Mouse (Mus musculus) ES-CJ7 (cell line): ENCODE measurements around the gene Snrpd3.
A peak's percentile ranks its signal among the peaks of the same experiment; 100 is the strongest.

Experiments used
- DNase-seq: peaks from one replicate; pipeline ENCODE4 v3.0.0; 2011; ENCODE audit warnings: low read depth, low spot score

Snrpd3 gene

DNA sequence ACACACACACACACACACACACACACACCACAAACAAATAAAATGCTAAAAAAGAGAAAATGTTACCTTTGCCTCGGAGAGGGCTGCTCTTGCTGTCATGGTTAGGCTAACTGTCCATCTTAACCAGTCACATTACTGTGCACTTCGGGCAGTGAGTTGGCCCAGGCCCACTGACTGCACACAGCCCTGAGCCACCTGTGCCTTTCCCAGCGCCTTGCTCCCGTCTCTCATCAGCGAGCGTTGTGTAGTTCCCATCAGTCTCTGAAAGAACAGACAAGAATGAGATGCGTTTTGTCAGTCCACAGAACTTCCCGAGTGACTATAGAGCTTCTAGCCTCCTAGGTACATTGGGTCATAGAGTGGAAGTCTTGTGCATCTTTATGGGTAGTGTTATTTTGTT is 16.9 kb downstream of the Snrpd3 start:
- no peak for DNase-seq

DNA sequence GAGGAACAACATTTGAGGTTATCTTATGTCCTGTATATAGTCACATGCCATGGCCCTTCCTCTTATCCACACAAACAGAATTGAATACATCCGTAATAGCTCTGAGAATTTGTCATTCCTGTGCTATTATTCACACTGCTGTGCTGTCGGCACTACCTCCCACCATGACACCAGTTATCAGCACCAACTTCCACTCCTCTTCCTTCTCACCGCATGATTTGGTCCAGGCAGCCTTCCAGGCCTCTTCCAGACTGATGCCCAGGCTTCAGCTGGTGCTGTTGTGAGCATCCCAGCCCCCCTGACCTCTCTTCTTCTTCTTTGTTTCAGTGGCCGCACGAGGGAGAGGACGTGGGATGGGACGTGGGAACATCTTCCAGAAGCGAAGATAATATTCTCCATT is 17.6 kb downstream of the Snrpd3 start:
- no peak for DNase-seq

DNA sequence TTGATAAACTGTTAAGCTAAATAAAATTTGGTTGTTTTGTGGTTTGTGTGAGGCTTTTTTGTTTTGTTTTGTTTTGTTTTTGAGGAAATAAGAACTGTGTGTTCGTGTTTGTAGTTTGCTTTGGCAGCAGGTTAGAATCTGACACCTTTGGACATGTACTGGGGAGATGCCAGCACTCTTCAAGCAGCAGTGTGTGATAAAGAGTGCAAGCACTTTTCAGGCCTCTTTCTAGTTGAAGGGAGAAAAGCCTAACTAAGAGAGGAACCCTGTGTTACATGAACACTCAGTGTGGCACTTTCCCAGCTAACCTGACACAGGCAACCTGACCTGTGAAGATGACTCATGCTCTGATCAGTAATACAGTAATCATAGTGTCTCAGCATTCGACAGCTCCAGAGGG is 18.1 kb downstream of the Snrpd3 start:
- no peak for DNase-seq

DNA sequence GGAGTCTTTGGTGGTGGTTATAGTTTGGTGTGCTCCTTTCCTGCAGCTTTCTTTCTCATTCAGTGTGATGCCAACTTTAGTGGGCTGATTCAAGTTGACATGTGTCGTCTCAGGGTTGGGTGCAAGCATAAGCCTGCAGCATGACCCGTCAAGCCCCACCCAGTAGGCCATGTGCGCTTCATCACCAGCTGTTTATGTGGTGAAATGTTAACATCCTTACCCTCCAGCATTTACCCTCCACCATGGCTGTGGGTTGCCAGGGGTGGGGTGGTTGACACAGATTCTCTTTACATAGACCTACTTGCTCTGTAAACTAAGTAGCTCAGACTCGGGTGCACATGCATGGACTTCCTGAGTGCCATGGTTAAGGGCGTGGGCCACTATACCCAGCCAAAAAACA is 18.8 kb downstream of the Snrpd3 start:
- no peak for DNase-seq

DNA sequence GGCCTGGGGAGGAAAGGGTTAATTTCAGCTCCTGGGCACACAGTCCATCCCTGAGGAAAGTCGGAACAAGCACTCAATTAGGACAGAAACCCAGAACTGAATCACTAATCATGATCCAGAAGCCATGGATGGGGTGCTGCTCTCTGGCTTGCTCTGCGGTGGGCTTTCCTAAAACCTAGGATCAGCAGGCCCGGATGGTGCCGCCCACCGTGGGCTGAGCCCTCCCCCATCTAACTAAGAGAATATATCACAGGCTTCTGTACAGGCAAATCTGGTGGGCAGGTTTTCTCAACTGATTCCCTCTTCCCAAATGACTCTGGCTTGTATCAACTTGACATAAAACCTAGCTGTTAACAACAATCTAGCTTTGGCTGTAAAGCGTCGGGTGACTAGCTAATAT is 30.6 kb downstream of the Snrpd3 start:
- DNase-seq = no peak

DNA sequence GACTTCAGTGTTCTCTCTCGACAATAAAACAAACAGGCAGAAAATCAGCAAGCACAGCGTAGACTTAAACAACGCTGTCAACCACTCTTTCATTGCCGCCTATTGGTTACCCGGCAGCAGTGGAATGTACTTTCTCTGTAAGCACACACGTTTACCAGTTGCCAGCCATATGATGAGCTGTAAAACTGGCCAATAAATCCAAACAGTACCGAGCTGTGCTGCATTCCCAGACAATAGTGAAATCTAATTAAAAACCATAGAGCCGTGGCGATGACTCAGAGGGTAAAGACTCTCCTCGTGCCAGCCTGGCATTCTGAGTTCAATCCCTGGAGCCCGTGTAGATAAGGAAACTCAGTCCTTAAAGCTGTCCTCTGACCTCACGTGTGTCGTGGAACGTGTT is 31.1 kb downstream of the Snrpd3 start:
- DNase-seq = no peak

DNA sequence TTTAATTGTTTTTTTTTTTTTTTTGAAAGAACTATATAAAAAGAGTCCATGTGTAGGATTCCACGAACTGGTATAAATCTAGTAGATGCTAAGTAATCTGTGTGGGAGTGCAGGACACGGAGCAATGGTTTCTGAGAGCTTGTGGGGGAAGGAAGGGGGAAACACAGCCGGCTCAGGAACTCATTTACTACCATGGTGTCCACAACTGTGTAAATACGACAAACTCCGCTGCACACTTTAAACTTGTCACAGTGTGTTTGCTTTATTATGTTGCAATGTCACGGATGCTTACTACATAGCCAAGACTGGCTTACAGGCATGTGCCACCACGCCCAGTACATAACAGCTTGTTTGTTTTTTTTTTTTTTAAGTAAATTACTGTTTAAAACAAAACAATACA is 32.5 kb downstream of the Snrpd3 start:
- DNase-seq = no peak

DNA sequence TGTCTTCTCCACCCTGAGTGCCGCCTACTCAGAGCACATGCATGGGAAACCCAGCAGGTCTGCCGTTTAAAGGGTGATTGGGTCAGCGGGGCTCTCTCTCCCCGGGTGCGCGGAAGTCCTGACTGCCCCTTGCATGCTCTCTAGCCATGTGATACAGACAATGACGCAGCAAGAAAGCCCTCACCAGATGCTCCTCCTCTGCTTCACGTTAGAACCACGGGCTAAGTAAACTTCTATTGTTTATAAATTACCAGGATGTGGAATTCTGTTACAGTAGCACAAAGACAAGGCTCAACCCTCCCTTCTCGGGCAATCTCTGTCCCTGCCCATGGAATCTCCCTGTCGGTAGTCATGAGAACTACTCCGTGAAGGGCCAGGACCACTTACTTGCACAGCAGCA is 33.8 kb downstream of the Snrpd3 start:
- peak; percentile 28 for DNase-seq

DNA sequence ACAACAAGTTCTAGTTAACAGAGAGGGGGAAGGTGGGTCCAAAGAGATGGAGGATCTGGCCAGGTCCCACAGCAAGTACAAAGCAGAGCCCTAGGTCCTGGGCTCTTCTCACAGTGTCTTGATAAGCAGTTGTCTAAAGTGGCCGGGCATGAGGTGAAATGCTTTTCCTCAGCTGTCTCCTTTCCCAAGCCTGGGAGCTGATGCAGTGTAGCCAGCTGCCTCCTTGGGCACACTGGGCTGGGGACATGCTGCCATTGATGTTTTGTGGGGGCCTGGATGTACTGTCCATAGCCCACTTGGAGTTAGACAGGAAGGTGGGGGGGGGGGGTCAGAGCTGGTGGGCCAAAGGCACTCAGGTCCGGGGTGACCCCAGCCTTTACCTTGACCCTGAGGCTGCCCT is 34.8 kb downstream of the Snrpd3 start:
- DNase-seq = no peak

DNA sequence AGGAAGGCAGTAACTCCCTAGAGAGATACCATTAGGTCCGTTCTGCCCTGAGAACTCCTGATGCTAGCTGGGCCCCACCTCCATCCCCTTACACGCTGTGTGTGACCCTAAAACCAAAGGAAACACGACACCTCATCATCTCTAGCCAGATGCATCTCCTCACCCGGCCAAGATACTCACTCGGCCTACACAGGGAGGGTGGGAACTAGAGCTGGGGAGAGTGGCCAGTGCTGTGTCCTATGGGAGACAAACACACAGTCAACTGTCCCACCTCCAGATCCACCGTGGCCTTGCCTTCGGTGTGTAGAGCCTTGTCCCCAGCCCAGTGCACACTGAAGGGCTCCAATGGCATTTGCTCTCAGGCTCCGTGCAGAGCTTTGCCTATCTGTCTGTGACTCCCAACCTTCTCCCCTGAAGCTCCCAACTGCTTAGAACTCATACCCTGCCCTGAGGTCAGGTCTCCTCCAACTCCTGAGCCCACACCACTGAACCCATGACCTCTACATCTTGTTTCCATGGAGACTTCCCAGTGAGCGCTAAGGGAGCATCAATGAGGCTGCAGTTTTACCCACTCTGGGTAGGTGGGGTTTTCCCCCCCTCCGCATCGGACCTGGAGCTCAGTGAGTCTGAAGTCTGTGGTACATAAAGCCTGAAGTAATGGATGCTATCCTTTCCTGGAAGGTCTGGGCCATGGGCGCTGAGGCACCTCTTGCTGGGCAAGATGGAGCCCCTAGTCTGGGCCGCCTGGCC is 35.5 kb downstream of the Snrpd3 start:
- no peak for DNase-seq

DNA sequence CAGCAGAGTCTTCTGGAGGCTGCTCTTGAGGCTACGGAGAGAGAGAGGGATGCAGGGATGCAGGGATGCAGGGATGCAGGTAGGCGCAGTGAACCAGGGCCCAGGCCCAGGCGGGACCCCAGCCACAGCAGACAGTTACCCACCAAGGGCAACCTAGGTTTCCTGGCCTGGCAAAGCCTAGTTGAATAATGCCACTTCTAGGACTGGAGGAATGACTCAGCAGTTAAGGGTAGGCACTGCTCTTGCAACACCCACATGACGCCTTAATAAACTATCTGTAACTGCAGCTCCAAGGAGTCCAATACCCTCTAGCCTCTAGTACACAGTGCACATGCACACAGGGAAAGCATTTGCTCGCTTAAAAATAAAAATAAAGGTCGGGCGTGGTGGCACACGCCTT is 36.7 kb downstream of the Snrpd3 start:
- no peak for DNase-seq

DNA sequence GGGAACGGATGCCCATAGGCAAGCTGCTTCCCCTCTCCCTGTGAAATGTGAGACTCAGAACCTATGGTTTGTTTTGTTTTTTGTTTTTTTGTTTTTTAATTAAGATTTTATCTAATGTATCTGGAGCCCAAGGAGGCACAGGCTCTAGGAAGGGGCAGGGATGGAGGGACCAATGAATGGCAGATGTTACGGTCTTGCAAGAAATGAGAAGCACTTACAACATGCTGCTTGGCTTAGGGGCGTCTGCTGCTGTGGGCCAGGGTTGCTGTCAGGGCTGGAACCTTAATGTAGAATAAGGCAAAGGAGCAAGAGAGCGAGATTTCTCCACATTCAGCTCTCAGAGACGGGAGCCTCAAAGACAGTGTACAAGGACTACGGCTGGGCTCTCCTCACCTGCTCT is 38.2 kb downstream of the Snrpd3 start:
- DNase-seq = no peak

DNA sequence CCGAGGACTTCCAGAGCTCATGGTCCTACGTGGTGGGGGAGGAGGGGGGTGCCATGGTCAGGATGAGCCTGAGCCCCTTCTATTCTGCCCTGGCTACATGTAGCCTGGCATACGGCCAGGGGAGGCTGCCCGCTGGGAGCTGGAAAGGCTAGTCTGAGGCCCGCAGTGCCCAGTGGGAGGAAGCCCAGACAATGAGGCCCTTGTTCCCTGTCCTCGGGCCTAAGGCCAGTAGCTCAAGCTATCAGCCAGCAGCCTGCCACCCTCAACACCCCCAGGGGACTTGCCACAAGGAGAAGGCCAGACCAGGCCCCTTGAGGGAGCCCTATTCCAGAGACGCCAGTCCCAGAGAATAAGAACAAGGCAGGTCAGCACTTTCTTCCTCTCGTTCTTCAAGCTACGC is 38.7 kb downstream of the Snrpd3 start:
- no peak for DNase-seq

DNA sequence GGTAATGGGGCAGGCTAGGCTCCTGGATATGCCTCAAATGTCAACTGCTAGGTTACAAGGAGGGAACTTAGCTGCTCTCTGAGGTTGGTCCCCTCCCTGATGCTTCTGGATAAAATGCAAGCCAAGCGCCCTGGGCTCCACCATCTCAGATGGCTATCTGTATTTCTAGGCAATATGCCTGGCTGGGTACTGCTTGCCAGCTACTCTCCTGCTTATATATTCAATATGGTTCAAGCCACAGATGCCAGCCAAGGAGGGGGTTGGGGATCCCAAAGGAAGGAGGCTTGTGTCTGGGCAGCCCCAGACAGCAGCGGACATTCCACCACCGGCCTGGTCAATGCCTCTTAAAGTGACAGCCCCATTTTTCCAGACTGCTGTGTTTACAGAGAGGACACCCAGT is 41.2 kb downstream of the Snrpd3 start:
- no peak for DNase-seq

DNA sequence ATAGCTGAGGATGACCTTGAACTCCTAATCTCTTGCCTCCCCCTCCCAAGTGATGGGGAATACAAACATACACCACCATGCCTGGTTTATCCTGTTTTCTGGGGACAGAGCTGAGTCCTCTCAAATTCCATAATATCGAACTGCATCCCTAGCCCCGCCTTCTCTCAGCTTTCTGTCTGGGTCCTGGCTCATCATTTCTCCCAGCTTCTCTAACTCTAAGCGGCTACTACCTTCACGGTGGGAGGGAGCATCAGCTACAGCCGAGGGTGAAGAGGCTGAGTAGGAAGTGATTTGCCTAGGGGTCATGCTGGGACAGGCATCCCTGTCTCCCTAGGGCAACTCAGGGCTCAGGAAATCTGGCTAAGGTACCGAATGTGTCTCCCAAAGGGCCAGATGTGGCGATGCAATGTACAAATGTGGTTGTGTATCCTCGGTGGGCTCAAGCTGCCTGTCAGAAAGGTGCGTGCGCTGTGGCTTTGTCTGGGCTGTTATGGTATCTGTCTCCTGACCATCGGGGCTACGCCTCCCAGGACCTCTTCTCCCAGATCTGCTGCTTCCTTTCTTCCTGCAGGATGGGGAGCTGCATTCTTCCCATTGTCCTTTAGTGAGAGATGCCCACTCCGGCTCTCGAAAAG is 41.8 kb downstream of the Snrpd3 start:
- no peak for DNase-seq

DNA sequence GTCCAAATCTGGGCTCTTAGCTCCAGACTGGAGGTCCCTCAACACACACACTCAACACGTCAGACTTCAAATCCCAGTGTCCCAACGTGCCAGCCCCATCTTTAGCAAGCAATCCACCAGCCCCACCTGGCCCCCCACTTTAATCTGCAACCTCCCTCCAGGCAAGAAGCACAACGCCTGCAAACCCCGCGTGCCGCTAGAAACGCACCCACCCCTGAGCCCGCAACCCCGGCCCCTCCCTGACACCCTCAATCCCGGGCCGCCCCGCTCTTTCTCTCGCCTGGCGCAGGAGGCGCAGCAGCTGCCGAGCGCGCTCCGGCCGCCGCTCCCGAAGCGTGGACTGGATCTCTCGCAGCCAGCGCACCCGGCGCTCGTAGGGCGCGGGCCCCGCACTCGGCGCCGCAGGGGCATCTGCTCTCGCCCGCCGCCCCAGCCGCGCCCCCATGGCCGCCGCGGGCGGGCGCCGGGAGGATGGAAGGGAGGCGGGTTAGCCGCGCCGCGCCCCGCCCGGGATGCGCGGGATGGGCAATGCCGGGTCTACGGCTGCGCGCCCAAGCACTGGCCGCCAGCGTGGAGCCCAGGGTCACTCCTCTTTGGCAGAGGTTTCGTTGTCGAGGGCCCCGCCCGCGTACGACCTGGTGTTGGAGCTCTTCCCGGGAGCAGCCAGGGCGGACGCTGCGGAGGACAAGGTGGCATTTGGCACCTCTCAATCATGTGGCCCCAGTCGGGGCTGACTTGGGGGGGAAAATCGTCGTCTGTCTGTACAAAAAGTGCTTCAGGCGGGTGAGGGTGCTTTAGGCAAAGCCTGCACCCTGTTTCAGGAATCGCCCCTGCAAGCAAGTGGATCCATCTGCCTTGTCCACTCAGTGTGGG is 42.6 kb downstream of the Snrpd3 start, which contains the start of gene Lrrc75b:
TSS of gene Lrrc75b (minus strand) at position 655 of the 873 bp plus-strand sequence.
- DNase-seq = no peak

DNA sequence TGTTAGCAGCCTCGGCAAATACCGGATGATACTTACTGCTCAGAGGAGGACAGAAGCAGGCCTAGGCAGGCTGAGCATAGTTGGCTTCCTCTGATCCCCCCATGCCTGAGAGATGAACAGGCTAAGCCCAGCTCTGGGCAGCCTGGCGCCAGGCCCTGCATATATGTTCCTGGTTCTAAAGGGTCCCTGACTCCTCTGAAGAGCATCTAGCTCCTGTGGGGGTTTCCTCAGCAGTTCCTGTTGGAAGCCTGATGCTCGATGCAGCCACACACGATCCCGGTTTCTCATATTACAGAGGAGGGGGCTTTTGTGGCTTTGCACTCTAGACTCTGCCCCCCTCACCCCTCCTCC is 43.2 kb downstream of the Snrpd3 start:
- no peak for DNase-seq

DNA sequence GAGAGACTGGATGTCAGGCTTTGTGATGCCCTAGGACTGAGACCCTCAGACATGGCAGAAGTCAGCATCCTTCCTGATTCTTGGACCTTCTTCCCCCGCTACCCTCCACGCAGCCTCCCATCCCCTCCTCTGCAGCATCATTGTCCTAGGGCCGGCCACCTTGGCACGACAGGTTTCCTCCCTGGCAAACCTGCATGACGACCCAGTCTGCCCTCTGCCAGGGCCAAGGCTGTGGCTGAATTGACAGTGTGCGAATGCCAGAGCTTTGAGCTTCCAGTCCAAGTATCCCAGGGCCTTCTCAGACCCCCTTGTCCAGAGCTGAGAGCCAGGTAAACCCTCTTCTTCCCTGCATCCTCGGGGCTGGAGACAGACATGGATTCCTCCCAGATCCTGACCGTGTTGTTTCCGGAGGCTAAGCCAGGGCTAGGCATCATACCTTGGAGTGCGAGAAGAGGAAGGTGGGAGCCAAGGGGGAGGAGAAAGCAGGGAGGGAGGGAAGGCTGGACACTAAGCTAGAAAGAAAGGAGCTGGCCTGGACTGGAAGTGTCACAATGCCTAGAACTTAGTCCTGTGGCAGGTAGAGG is 43.8 kb downstream of the Snrpd3 start, which contains the start of gene Ggt1:
TSS of gene Ggt1 (plus strand) at position 534 of the 584 bp plus-strand sequence.
- no peak for DNase-seq

DNA sequence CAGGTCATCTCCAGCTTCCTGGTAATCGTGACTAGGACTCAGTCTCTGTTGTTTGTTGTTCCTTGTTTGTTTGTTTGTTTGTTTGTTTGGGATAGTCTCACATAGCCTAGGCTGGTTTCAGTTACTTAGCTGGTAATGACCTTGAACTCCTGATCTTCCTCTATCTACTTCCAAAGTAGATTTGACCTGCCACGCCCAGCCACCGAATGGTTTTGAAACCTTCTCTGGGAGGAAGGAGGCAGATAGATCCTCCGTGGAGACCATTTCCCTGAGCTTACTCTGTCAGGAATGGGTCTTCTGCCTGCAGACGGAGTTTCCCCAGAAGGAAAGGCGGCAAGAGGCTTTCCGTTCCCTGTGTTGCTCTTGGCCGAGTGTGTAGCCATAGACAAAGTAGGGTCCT is 45.2 kb downstream of the Snrpd3 start:
- peak; percentile 51 for DNase-seq

DNA sequence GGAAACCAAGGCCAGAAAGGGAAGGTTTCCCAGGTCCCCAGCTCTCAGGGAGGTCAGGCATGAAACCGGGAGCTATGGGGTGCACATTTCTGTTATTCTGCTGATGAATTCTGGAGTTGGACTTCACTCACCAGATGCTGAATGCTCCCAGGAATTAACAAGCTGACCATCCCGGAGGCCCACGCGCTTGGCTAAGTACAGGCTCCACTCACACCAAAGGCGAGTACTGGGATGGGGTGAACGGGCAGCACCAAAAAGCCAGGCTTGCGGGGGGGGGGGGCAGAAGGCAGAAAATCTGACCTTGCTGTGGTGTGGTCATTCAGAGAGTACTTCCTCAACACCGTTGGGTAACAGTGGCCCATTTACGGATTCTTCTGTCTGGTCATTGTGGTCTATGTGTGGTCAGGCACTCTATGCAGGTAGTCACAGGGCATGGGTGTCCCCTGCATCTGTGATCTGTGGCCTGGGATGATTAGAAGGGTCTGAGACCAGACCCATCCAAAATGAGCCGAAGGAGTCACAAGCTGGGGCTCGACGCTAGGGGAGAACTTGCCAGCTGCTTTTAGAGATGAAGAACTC is 47.4 kb downstream of the Snrpd3 start:
- no peak for DNase-seq

DNA sequence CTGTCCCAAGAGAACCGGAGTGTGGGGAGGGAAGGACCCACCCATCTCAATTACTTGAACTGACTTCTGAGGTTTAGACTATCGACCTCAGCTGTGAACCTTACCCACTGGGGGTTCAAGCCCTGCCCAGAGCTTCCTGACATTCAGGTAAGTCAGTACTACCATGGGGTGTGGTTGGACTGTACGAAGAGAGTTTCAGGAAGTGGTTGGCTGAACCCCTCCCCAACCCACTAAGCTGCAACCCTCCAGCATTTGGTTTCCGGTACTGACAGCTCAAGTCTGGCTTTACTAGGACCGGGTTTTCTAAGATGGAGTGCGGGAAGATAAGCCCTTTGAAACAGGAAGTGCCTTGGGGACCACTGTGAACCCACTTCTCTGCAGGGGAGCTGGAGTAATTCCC is 48.1 kb downstream of the Snrpd3 start:
- peak; percentile 68 for DNase-seq

DNA sequence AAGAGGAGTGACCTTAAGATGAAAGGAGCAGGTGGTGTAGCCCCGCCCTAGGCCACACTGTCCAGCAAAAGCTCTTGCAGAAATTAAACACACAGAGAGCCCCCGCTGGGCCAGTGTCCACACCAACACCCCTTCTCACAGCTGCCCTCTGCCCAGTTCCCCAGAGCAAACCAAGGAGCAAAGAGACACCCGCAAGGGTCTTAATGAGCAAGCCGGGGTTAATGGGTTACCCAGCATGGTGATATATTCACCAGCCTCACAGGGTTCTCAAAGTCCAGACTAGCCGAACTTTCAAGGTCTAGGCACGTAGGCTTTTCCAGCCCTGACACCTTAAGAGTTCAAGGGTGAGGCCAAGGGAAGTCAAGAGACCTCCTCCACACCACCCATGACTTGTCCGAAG is 48.6 kb downstream of the Snrpd3 start:
- peak; percentile 38 for DNase-seq
